1 mouse cellular context compared by ENCODE assay signal in the genomic region with DNA sequence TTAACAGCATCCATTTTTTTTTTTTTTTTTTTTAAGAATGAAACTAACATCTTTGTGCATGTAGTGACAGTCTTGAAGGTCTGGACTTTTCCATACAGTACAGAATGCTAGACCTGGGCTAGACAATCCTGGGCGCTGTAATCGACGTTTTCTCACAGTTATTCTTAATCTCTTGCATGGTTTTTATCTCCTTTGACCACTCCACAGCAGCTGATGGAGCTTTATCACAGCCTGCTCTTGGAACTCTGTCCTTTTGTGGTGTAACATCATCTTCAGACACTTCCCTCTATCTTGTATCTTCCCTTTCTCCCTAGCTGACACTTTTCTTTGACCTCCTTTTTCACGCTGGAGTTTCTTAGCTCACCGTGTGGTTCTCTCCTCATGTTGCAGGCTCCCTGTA.
TF ChIP-seq lines count a peak whose summit lies in the region.

No protein-coding gene starts in this region.

TF ChIP-seq in MEL, 35 proteins besides CTCF, POLR2A, EP300 and RAD21 (continued from another document):
- TF ChIP-seq MAZ (IDR thresholded peaks at IDR 0.05; ENCODE audit: low read depth, low read length) (0 out of 2 replicates have a peak, but pooled peaks have one; percentile 42), ZKSCAN1 (IDR thresholded peaks at IDR 0.05; ENCODE audit: low read depth, low read length) (peak; percentile 43; the same call in 1 of the 2 replicates), NELFE (IDR thresholded peaks at IDR 0.05; ENCODE audit: low read depth, low read length) (no peak), NRF1 (IDR thresholded peaks at IDR 0.05; ENCODE audit: insufficient read depth, low read depth, low read length, poor library complexity, severe bottlenecking) (no peak), RCOR1 (IDR thresholded peaks at IDR 0.05; ENCODE audit: low read depth, low read length) (peak; percentile 93), ELF1 (IDR thresholded peaks at IDR 0.05; ENCODE audit: low read depth, low read length) (peak; percentile 40; the same call in 1 of the 2 replicates), ZNF384 (IDR thresholded peaks at IDR 0.05; ENCODE audit: low read depth, low read length) (peak; percentile 89), MEF2A (IDR thresholded peaks at IDR 0.05; ENCODE audit: extremely low read depth, insufficient replicate concordance, low read depth, low read length, poor library complexity, severe bottlenecking) (peak; percentile 39; the same call in 1 of the 2 replicates)
